Mouse (Mus musculus): ENCODE results near the gene Krtcap2. TPM values are rescaled to one million over a fixed set of nuclear protein-coding genes. Genes with fewer than 3 reads are reported as not detected.

The Krtcap2 gene
- polyA plus RNA-seq, 1 experiment from 2014 or later = 262 TPM

DNA sequence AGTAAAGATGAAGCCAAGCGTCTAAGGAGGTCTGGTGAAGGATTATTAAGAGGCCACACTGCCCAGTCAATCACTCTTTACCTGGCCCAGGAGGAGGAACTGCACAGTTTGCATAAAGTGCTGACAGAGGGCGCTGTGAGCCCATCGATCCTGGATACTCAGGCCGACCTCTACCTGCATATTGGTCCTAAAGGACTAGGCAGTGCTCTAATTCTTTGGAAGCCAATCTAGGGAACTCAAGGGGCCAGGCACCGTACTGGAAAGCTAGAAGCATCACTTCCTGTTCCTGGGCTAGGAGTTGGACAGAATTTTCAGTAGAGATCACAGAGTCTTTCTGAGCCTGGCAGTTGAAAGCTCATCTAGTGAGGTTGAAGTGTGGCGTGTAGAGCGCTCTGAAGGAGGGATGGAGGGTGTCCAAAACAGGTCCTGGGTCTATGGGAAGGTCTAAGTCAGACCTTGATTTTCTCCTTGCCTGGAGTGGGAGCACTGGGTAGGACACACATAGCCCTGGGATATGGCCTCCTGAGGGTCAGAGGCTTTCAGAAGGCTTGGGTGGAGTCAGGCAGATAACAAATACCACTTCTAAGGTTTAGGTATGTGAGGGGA, 4.8 kb downstream of the Krtcap2 start:
- Histone ChIP-seq H3K36me3 (peaks cover 21% of the 10 kb centered on the region), H3K4me1 (replicated peaks) (peaks cover 34% of the 10 kb centered on the region), H3K27ac (ENCODE audit: poor library complexity, severe bottlenecking) (no peak overlapping the region), H3K27me3 (replicated peaks) (peaks cover 8% of the 10 kb centered on the region), H3K9ac (no peak overlapping the region), H3K9me3 (replicated peaks) (no peaks in the 10 kb centered on the region), H3K4me2 (0 out of 2 replicates have a peak overlapping the region, but pooled peaks have one; percentile 55), H3K4me3 (no peak overlapping the region)
- no peak for ATAC-seq (ENCODE audit: insufficient number of reproducible peaks, low FRiP score)
- 20% methylated on average over 7 of the region's 7 CpGs for WGBS

DNA sequence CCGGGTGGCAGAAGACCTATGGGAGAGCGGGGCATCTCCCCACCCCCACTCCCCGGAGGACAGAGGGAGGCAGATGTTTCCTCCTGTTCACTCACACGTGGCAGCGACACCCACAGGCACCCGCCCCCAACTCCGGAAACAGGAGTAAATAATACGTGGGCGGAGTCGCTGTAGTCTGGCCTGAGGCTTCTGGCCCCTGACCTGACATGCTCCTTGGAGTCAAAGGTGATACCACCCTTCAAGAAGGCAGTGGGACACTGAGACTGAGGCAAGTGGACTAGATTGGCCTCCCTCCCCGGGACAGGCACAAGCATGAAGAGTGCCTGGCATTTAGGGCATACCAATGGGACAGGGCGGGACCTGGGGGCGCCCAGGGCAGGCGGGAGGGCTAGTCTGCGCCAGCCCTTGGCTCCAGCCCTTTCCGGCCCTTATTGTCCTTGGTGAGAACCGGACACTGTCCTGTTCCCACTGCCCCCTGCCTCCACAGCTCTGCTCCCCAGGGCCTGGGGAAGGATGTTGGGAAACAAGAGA, 5.7 kb downstream of the Krtcap2 start:
- Histone ChIP-seq H3K4me3 (peak overlapping the region; percentile 10; the same call in 1 of the 2 replicates), H3K4me1 (replicated peaks) (peaks cover 28% of the 10 kb centered on the region), H3K9me3 (replicated peaks) (no peaks in the 10 kb centered on the region), H3K27me3 (replicated peaks) (peaks cover 6% of the 10 kb centered on the region; the same call in 1 of the 2 replicates), H3K9ac (peak overlapping the region; percentile 15; the same call in 1 of the 2 replicates), H3K36me3 (peaks cover 21% of the 10 kb centered on the region), H3K27ac (ENCODE audit: poor library complexity, severe bottlenecking) (0 out of 2 replicates have a peak overlapping the region, but pooled peaks have one; percentile 4), H3K4me2 (peak overlapping the region; percentile 55)
- 5% methylated on average over 17 of the region's 17 CpGs for WGBS
- ATAC-seq (ENCODE audit: insufficient number of reproducible peaks, low FRiP score) = peak; percentile 70

DNA sequence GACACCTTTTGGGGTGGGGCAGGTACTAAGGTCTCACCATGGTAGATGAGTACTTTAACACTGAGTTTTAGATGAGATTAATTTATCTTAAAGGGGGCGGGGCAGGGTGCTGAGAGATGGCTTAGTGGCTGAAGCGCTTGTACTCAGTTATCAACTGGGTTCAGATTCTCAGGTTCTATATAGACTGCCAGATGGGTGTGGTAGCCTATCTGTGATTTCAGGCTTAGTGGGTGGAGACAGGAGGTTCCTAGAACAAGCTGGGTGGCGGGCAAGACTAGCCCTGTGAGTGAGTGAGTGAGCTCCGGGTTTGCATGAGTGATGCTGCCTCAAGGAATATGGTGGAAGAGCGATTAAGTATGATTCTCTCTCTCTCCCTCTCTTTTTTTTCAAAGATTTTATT, 9.2 kb downstream of the Krtcap2 start:
- ATAC-seq (ENCODE audit: insufficient number of reproducible peaks, low FRiP score) = no peak
- Histone ChIP-seq H3K4me1 (replicated peaks) (peaks cover 18% of the 10 kb centered on the region), H3K36me3 (no peaks in the 10 kb centered on the region), H3K9ac (no peak overlapping the region), H3K4me3 (no peak overlapping the region), H3K27ac (ENCODE audit: poor library complexity, severe bottlenecking) (no peak overlapping the region), H3K4me2 (no peak overlapping the region), H3K9me3 (replicated peaks) (no peaks in the 10 kb centered on the region), H3K27me3 (replicated peaks) (peaks cover 6% of the 10 kb centered on the region; the same call in 1 of the 2 replicates)
- WGBS = 78% methylated on average over 5 of the region's 5 CpGs

DNA sequence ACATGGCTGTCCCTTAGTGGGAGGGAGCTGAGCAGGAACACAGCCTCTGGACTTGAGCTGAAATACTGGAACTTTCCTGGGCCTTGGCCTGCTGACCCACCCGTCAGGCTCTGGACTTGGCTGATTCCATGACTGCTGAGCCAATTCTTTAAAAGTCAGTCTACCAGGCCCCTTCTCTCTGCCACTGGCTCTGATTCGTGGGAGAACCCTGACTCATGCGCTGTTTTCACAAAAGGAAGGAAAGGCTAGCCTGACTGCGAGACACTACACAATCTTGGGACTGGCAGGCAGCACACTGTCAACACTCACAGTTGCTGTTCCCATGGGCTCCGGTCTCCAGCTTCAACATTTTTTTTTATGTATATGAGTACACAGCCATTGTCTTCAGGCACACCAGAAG, 10.4 kb downstream of the Krtcap2 start:
- no peak overlapping the region for H3K4me2 ChIP-seq
- H3K4me1 ChIP-seq (replicated peaks) = peaks cover 11% of the 10 kb centered on the region
- no peak overlapping the region for H3K4me3 ChIP-seq
- no peak overlapping the region for H3K27ac ChIP-seq (ENCODE audit: poor library complexity, severe bottlenecking)
- no peaks in the 10 kb centered on the region for H3K36me3 ChIP-seq
- no peak overlapping the region for H3K9ac ChIP-seq
- peaks cover 6% of the 10 kb centered on the region; the same call in 1 of the 2 replicates for H3K27me3 ChIP-seq (replicated peaks)
- 48% methylated on average over 5 of the region's 5 CpGs for WGBS
- H3K9me3 ChIP-seq (replicated peaks) = no peaks in the 10 kb centered on the region
- no peak for ATAC-seq (ENCODE audit: insufficient number of reproducible peaks, low FRiP score)

DNA sequence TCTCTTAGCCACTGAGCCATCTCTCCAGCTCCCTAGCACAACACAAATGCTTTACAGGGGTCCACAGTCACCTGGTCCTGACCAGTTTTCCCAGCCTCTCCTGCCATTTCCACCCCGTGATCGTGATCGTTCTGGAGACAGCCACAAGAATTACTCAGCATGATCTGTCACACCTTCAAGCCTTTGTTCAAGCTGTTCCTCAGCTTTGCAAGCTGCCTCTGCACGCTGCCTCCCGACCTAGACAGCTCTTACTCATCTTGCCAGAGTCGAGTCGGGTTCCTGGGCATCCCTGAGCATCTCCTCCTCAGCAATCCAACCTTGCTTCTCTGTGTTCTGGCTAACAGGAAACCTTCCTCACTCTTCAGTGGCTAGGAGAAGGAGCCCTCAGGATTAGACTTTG, 13.3 kb downstream of the Krtcap2 start, which contains the start of gene Dpm3:
Gene Dpm3, plus strand, starts transcription at position 283 of the 400 bp plus-strand sequence.
- Histone ChIP-seq H3K4me3 (no peak within 1 kb of the TSS), H3K27me3 (replicated peaks) (no peaks in the 10 kb centered on the region), H3K36me3 (no peaks in the 10 kb centered on the region), H3K27ac (ENCODE audit: poor library complexity, severe bottlenecking) (no peak within 1 kb of the TSS), H3K4me1 (replicated peaks) (0 out of 2 replicates have a peak, but pooled peaks cover 7% of the 10 kb centered on the region), H3K9me3 (replicated peaks) (no peaks in the 10 kb centered on the region), H3K4me2 (no peak within 1 kb of the TSS), H3K9ac (no peak within 1 kb of the TSS)
- WGBS = 46% methylated on average over 7 of the region's 7 CpGs
- no peak for ATAC-seq (ENCODE audit: insufficient number of reproducible peaks, low FRiP score)

DNA sequence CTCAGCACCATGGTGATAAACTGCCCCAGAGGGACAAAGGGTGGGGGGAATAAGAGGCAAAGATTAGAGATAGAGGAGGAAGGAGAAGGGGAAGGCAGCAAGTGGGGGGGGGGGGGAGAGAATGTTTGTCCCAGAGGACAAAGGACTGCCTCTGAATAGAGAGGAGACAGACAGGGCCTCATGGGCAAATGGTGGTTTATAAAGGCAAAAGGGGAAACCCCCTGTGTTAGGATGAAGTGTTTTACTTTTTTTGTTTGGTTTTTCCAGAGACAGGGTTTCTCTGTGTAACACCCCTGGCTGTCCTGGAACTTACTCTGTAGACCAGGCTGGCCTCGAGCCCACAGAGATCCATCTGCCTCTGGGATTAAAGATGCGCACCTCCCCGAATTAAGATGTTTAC, 14.4 kb downstream of the Krtcap2 start:
- H3K36me3 ChIP-seq = no peaks in the 10 kb centered on the region
- no peak overlapping the region for H3K4me3 ChIP-seq
- no peak overlapping the region for H3K4me2 ChIP-seq
- no peak overlapping the region for H3K27ac ChIP-seq (ENCODE audit: poor library complexity, severe bottlenecking)
- no peaks in the 10 kb centered on the region for H3K9me3 ChIP-seq (replicated peaks)
- no peak overlapping the region for H3K9ac ChIP-seq
- ATAC-seq (ENCODE audit: insufficient number of reproducible peaks, low FRiP score) = no peak
- H3K27me3 ChIP-seq (replicated peaks) = no peaks in the 10 kb centered on the region
- 77% methylated on average over 3 of the region's 3 CpGs for WGBS
- 0 out of 2 replicates have a peak, but pooled peaks cover 7% of the 10 kb centered on the region for H3K4me1 ChIP-seq (replicated peaks)

DNA sequence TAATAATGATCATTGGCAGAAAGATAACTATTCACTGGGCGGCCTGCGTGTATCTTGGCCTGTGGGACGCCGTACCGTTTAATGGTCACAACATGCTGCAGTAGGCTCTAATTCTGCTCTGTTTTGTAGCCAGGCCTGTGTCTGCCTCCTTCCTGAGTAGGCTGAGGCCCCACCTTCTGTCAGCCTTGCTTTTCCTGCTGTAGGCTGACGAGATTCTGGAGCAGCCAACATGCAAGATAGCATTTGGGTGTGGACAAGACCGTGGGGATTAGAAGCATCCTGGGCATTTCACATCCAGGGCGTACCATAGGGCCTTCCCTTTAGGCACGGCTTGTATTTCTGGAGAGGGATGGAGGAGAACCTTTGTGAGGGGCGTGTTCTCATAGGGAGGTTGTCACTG, 16.7 kb downstream of the Krtcap2 start:
- Histone ChIP-seq H3K4me1 (replicated peaks) (peaks cover 14% of the 10 kb centered on the region), H3K9me3 (replicated peaks) (no peaks in the 10 kb centered on the region), H3K4me2 (no peak overlapping the region), H3K36me3 (no peaks in the 10 kb centered on the region), H3K27me3 (replicated peaks) (no peaks in the 10 kb centered on the region), H3K4me3 (no peak overlapping the region), H3K27ac (ENCODE audit: poor library complexity, severe bottlenecking) (peak overlapping the region; percentile 55; the same call in 1 of the 2 replicates), H3K9ac (no peak overlapping the region)
- 50% methylated on average over 10 of the region's 10 CpGs for WGBS
- ATAC-seq (ENCODE audit: insufficient number of reproducible peaks, low FRiP score) = no peak

DNA sequence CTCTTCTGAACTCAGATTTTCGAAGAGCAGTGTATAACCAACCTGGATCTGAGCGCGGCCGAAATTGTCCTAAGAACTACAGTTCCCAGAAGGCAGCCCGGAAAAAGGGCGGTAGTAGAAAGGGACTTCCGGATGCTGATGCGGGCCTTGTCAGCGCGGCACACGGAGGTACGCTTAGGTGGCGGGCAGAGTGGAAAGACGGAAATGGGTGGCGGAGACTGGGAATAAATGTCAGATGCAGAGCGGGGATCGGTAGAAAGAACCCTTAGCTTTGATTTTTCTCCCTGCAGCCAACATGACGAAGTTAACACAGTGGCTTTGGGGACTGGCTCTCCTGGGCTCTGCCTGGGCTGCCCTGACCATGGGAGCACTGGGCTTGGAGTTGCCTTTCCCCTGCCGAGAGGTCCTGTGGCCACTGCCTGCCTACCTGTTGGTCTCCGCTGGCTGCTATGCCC, 20.7 kb downstream of the Krtcap2 start:
- under 1% methylated on average over 20 of the region's 20 CpGs for WGBS
- Histone ChIP-seq H3K36me3 (peaks cover 7% of the 10 kb centered on the region; the same call in 1 of the 2 replicates), H3K4me2 (peak overlapping the region; percentile 95), H3K4me3 (peak overlapping the region; percentile 70), H3K4me1 (replicated peaks) (peaks cover 44% of the 10 kb centered on the region), H3K9me3 (replicated peaks) (no peaks in the 10 kb centered on the region), H3K27ac (ENCODE audit: poor library complexity, severe bottlenecking) (peak overlapping the region; percentile 55), H3K9ac (peak overlapping the region; percentile 91), H3K27me3 (replicated peaks) (no peaks in the 10 kb centered on the region)
- peak; percentile 75 for ATAC-seq (ENCODE audit: insufficient number of reproducible peaks, low FRiP score)

DNA sequence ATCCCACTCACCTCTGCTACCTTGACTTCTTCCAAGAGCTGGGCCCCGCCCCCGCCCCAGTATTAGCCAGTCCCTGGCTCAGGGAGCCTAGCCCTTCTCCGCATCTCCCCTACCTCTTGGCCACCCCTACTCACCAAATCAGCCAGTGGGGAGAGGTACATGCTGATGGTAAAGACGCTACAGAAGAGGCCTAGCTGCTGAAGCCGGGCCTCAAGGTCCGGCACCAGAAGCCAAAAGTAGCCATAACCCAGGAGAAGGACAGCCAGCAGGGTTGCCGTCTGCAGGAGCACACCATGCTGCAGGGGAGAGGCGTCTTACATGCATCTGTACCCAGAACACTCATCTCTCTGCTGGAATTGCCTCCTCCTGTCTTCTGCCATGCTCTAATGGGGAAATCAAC, 23.1 kb downstream of the Krtcap2 start:
- Histone ChIP-seq H3K4me2 (peak overlapping the region; percentile 90), H3K36me3 (peaks cover 21% of the 10 kb centered on the region), H3K27me3 (replicated peaks) (no peaks in the 10 kb centered on the region), H3K4me1 (replicated peaks) (peaks cover 43% of the 10 kb centered on the region), H3K27ac (ENCODE audit: poor library complexity, severe bottlenecking) (no peak overlapping the region), H3K4me3 (no peak overlapping the region), H3K9ac (no peak overlapping the region; the same call in 1 of the 2 replicates), H3K9me3 (replicated peaks) (no peaks in the 10 kb centered on the region)
- ATAC-seq (ENCODE audit: insufficient number of reproducible peaks, low FRiP score) = no peak
- 52% methylated on average over 8 of the region's 8 CpGs for WGBS

DNA sequence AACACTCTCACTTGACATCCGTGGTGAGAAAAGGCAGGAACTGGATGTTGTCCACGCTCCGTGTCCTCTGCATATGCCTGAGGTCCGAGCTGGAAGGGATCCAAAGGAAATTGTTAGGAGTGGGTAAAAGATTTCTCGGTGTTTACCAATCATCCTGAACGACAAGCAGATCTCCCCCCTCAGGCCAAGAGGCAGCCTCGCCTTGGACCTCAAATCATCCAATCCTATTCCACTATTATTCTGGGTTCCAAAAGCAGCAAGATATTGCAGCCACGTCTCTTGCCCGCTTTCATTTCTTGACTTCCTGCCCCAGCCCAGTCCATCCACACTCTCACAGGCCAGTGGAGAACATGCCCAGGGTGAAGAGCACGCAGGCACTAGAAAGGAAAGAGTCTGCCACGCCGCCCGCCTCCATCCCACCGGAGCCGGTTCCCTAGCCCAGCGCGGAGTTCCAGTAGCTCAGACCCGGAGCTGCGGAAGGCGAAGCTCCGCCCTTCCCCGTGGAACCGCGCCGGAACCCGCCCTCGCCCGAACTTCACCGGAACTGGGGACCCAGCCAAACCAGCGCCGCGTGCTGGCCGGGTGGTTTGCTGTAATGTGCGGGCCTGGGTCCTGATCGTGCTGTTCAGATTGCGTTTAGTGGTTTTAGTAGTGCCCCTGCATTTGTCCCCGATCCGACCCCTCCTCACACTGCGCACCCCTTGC, 24.4 kb downstream of the Krtcap2 start, which contains the start of gene Slc50a1:
Gene Slc50a1, minus strand, starts transcription at position 520 of the 705 bp plus-strand sequence.
- Histone ChIP-seq H3K9ac (peak within 1 kb of the TSS; percentile 84), H3K9me3 (replicated peaks) (no peaks in the 10 kb centered on the region), H3K4me3 (peak within 1 kb of the TSS; percentile 63), H3K27ac (ENCODE audit: poor library complexity, severe bottlenecking) (peak within 1 kb of the TSS; percentile 82), H3K36me3 (peaks cover 31% of the 10 kb centered on the region), H3K4me2 (peak within 1 kb of the TSS; percentile 90), H3K27me3 (replicated peaks) (no peaks in the 10 kb centered on the region), H3K4me1 (replicated peaks) (peaks cover 43% of the 10 kb centered on the region)
- peak; percentile 49 for ATAC-seq (ENCODE audit: insufficient number of reproducible peaks, low FRiP score)
- WGBS = 2% methylated on average over 39 of the region's 39 CpGs

DNA sequence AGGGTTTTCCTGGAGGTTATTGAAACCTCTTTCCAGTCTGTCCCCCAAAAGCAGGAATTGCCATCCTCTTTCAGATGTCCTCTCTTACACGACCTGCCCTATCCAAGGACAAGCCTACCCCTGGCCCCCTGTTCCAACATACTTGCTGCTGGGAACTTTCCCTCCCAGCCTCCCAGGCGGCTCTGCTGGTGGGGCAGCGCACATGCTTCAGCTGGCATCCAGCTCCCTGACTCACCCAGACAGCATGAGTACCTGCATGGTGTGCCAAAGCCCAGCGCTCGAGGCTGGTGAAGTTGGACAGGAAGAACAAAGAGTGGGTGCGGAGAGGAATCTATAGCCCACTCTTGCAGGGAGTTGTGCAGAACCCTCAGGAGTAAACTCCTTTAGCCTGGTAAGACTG, 25.1 kb downstream of the Krtcap2 start:
- H3K27me3 ChIP-seq (replicated peaks) = no peaks in the 10 kb centered on the region
- peak overlapping the region; percentile 63; the same call in 1 of the 2 replicates for H3K4me3 ChIP-seq
- H3K9ac ChIP-seq = peak overlapping the region; percentile 84
- peaks cover 38% of the 10 kb centered on the region for H3K36me3 ChIP-seq
- peak overlapping the region; percentile 82 for H3K27ac ChIP-seq (ENCODE audit: poor library complexity, severe bottlenecking)
- H3K4me2 ChIP-seq = peak overlapping the region; percentile 90
- H3K9me3 ChIP-seq (replicated peaks) = no peaks in the 10 kb centered on the region
- ATAC-seq (ENCODE audit: insufficient number of reproducible peaks, low FRiP score) = no peak
- WGBS = 65% methylated on average over 6 of the region's 6 CpGs
- peaks cover 43% of the 10 kb centered on the region for H3K4me1 ChIP-seq (replicated peaks)

All from heart, embryonic 12.5 days (tissue).